Mouse (Mus musculus) MEL (cell line): ENCODE data around the gene Mrps18b. TPM values are rescaled to one million over a fixed set of nuclear protein-coding genes. Genes with fewer than 3 reads are reported as not detected.
"Not testable (repeated sequence)": the region's sequence is repeated elsewhere in the genome, so short reads cannot be mapped to it uniquely, and the experiment has no call there.

Experiments
- DNase-seq: peaks from one replicate; pipeline ENCODE4 v3.0.0; 2011; ENCODE audit warnings: low read depth, low spot score
- H3K27ac ChIP-seq: 2 replicates; pipeline ENCODE4 v1.5.1; 2012; ENCODE audit warnings: low read depth, mild to moderate bottlenecking, control low read depth, low read length, moderate library complexity; ENCODE audit not compliant: control insufficient read depth
- H3K27me3 ChIP-seq, 2 experiments: fragments of 150-350 bp in 1 of 2; sonication (generic) in 1 of 2; 2 replicates each; pipeline ENCODE4 v1.6.1; 2012; ENCODE audit warnings: low read length in 2 of 2, mild to moderate bottlenecking in 2 of 2, improper control_type of control experiment in 1 of 2, moderate library complexity in 1 of 2; ENCODE audit not compliant: insufficient read depth in 2 of 2, control insufficient read depth in 1 of 2
- H3K36me3 ChIP-seq, 2 experiments: 2 replicates each; pipeline ENCODE4 v1.6.1; 2012 to 2014; ENCODE audit warnings: low read length in 2 of 2, improper control_type of control experiment in 1 of 2, inconsistent platforms in 1 of 2, mild to moderate bottlenecking in 1 of 2; ENCODE audit not compliant: insufficient read depth in 2 of 2, control insufficient read depth in 1 of 2
- H3K4me1 ChIP-seq, 2 experiments: fragments of 150-350 bp in 1 of 2; sonication (generic) in 1 of 2; 2 replicates each; pipeline ENCODE4 v1.6.1; 2012; ENCODE audit warnings: low read length in 2 of 2, improper control_type of control experiment in 1 of 2, mild to moderate bottlenecking in 1 of 2; ENCODE audit not compliant: insufficient read depth in 2 of 2, control insufficient read depth in 1 of 2
- H3K4me3 ChIP-seq, 2 experiments: fragments of 150-350 bp in 1 of 2; sonication (generic) in 1 of 2; 2 replicates each; pipeline ENCODE4 v1.5.1; 2012; ENCODE audit warnings: low read depth in 2 of 2, low read length in 2 of 2, mild to moderate bottlenecking in 2 of 2, moderate library complexity in 2 of 2, control low read depth in 1 of 2, improper control_type of control experiment in 1 of 2; ENCODE audit not compliant: control insufficient read depth in 1 of 2, insufficient read depth in 1 of 2
- H3K79me2 ChIP-seq: 2 replicates; pipeline ENCODE4 v1.6.1; 2012; ENCODE audit warnings: mild to moderate bottlenecking, low read length, moderate library complexity; ENCODE audit not compliant: control insufficient read depth, poor library complexity, insufficient read depth
- H3K9ac ChIP-seq: 2 replicates; pipeline ENCODE4 v1.6.1; 2012; ENCODE audit warnings: low read depth, mild to moderate bottlenecking, control low read depth, low read length, moderate library complexity; ENCODE audit not compliant: control insufficient read depth, poor library complexity, severe bottlenecking
- H3K9me3 ChIP-seq: fragments of 150-350 bp; sonication (generic); replicated peaks from 2 replicates; pipeline ENCODE4 v1.6.1; 2012; ENCODE audit warnings: mild to moderate bottlenecking, low read length, improper control_type of control experiment, moderate library complexity; ENCODE audit not compliant: insufficient read depth
- BHLHE40 ChIP-seq: IDR thresholded peaks from 2 replicates; pipeline ENCODE4 v1.6.1; 2012; ENCODE audit warnings: low read depth, mild to moderate bottlenecking, inconsistent platforms, low read length, improper control_type of control experiment, borderline replicate concordance
- CTCF ChIP-seq, 3 experiments: IDR thresholded peaks in 2 of 3; conservative IDR thresholded peaks in 1 of 3; 2 replicates each; pipeline ENCODE4 v1.5.1; 2011 to 2012; ENCODE audit warnings: low read length in 3 of 3, low read depth in 2 of 3, mild to moderate bottlenecking in 2 of 3, improper control_type of control experiment in 1 of 3, inconsistent platforms in 1 of 3, mixed read lengths in 1 of 3, moderate library complexity in 1 of 3; ENCODE audit not compliant: control insufficient read depth in 1 of 3, insufficient read depth in 1 of 3, poor library complexity in 1 of 3, severe bottlenecking in 1 of 3
- E2F4 ChIP-seq: IDR thresholded peaks from 2 replicates; pipeline ENCODE4 v1.6.1; 2011; ENCODE audit warnings: low read depth, low read length, improper control_type of control experiment, borderline replicate concordance
- ETS1 ChIP-seq: IDR thresholded peaks from 2 replicates; pipeline ENCODE4 v1.6.1; 2012; ENCODE audit warnings: low read depth, mild to moderate bottlenecking, inconsistent platforms, low read length, improper control_type of control experiment, moderate library complexity
- GABPA ChIP-seq: IDR thresholded peaks from 2 replicates; pipeline ENCODE4 v1.6.1; 2012; ENCODE audit warnings: low read depth, mild to moderate bottlenecking, inconsistent platforms, low read length, improper control_type of control experiment, moderate library complexity
- HCFC1 ChIP-seq: IDR thresholded peaks from 2 replicates; pipeline ENCODE4 v1.6.1; 2012; ENCODE audit warnings: low read depth, mild to moderate bottlenecking, inconsistent platforms, low read length, improper control_type of control experiment, moderate library complexity
- JUND ChIP-seq: IDR thresholded peaks from 2 replicates; pipeline ENCODE4 v1.6.1; 2011; ENCODE audit warnings: low read depth, mild to moderate bottlenecking, improper control_type of control experiment, low read length
- KAT2A ChIP-seq: conservative IDR thresholded peaks from 2 replicates; pipeline ENCODE4 v1.6.1; 2012; ENCODE audit warnings: low read depth, low read length, improper control_type of control experiment, inconsistent platforms
- MAZ ChIP-seq: IDR thresholded peaks from 2 replicates; pipeline ENCODE4 v1.6.1; 2012; ENCODE audit warnings: low read depth, mild to moderate bottlenecking, inconsistent platforms, low read length, improper control_type of control experiment
- MXI1 ChIP-seq: IDR thresholded peaks from 2 replicates; pipeline ENCODE4 v1.6.1; 2011; ENCODE audit warnings: mild to moderate bottlenecking, low read depth, low read length, improper control_type of control experiment
- MYB ChIP-seq: IDR thresholded peaks from 2 replicates; pipeline ENCODE4 v1.6.1; 2011; ENCODE audit warnings: mild to moderate bottlenecking, low read depth, low read length, improper control_type of control experiment
- MYC ChIP-seq: IDR thresholded peaks from 2 replicates; pipeline ENCODE4 v1.6.1; 2011; ENCODE audit warnings: low read depth, mild to moderate bottlenecking, low read length, improper control_type of control experiment, moderate library complexity
- NELFE ChIP-seq: IDR thresholded peaks from 2 replicates; pipeline ENCODE4 v1.6.1; 2011; ENCODE audit warnings: low read depth, low read length, improper control_type of control experiment
- RAD21 ChIP-seq: IDR thresholded peaks from 2 replicates; pipeline ENCODE4 v1.6.1; 2011; ENCODE audit warnings: mild to moderate bottlenecking, low read depth, low read length, improper control_type of control experiment
- SIN3A ChIP-seq: IDR thresholded peaks from 2 replicates; pipeline ENCODE4 v1.6.1; 2012; ENCODE audit warnings: low read length, improper control_type of control experiment, inconsistent platforms
- SMC3 ChIP-seq: IDR thresholded peaks from 2 replicates; pipeline ENCODE4 v1.6.1; 2011; ENCODE audit warnings: low read depth, low read length, improper control_type of control experiment
- TAL1 ChIP-seq: IDR thresholded peaks from 2 replicates; pipeline ENCODE4 v1.6.1; 2012; ENCODE audit warnings: mild to moderate bottlenecking, inconsistent platforms, low read length, moderate library complexity, mixed read lengths
- TBP ChIP-seq: IDR thresholded peaks from 2 replicates; pipeline ENCODE4 v1.8.0; 2011; ENCODE audit warnings: low read depth, low read length, improper control_type of control experiment
- USF1 ChIP-seq: IDR thresholded peaks from 2 replicates; pipeline ENCODE4 v1.6.1; 2014; ENCODE audit warnings: low read depth, mild to moderate bottlenecking, inconsistent platforms, low read length, improper control_type of control experiment, moderate library complexity
- ZC3H11A ChIP-seq: IDR thresholded peaks from 2 replicates; pipeline ENCODE4 v1.6.1; 2012; ENCODE audit warnings: low read depth, mild to moderate bottlenecking, inconsistent platforms, low read length, improper control_type of control experiment
- ZMIZ1 ChIP-seq: IDR thresholded peaks from 2 replicates; pipeline ENCODE4 v1.6.1; 2012; ENCODE audit warnings: low read depth, mild to moderate bottlenecking, inconsistent platforms, low read length, improper control_type of control experiment, moderate library complexity
- ZNF384 ChIP-seq: IDR thresholded peaks from 2 replicates; pipeline ENCODE4 v1.6.1; 2012; ENCODE audit warnings: low read depth, mild to moderate bottlenecking, inconsistent platforms, low read length, improper control_type of control experiment
- polyA plus RNA-seq, 2 experiments: library from polyadenylated mRNA; stranded (reverse) in 1 of 2; unstranded in 1 of 2; fragments of >175 nt in 1 of 2; fragments of >200 nt in 1 of 2; gene quantifications; 2 replicates each; pipeline versions ENCODE4 v1.2.1 to v1.2.4; 2012; ENCODE audit warnings: low replicate concordance in 2 of 2, low read depth in 1 of 2; ENCODE audit not compliant: insufficient read length in 2 of 2, insufficient read depth in 1 of 2, missing spikeins in 1 of 2
- total RNA-seq: library from RNA; depleted of rRNA; stranded (reverse); fragments of 300-350 nt; gene quantifications from 2 replicates; pipeline ENCODE4 v1.2.3, GENCODE M21; 2012

Mrps18b gene
- total and polyA plus RNA-seq, 3 experiments: 179 to 239 TPM; not detected in 1

DNA sequence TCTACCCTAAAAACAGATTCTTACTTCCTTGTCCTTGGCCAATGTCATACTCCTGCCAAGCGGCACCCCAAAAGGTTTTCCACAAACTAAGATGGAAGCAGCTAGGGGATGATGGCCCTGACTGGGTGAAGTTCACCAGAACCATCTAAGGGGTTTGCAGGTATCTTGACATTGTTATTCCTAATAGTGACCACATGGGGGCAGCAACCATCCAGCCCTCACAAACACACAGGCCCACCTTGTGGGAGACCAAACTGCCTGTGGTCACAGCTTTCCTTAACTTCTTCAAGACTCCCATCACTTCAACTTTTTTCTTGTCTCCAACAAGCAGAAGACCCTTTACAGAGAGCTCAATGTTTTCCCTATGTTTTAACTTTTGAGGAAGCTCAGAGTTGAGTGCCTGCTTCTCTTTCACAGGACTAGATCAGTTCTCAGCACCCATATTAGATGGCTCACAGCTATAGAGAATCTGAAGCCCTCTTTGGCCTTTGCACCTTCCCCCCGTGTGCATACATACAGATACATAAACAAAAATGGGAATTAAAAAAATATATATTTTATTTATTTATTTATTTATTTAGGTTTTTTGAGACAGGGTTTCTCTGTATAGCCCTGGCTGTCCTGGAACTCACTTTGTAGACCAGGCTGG is 21.6 kb upstream of the Mrps18b start:
- no peaks in the 10 kb centered on the region for H3K36me3 ChIP-seq
- peak; percentile 89 for DNase-seq
- no peak overlapping the region for H3K27ac ChIP-seq
- TF ChIP-seq KAT2A: no peak
- TF ChIP-seq NELFE: no peak
- TF ChIP-seq ZMIZ1: no peak
- no peak for TF ChIP-seq MYB
- no peak for TF ChIP-seq MXI1
- TF ChIP-seq ZNF384: no peak
- TF ChIP-seq GABPA: no peak
- TF ChIP-seq JUND: 0 out of 2 replicates have a peak, but pooled peaks have one; percentile 19
- TF ChIP-seq USF1: no peak
- TF ChIP-seq HCFC1: 0 out of 2 replicates have a peak, but pooled peaks have one; percentile 35
- TF ChIP-seq MAZ: 0 out of 2 replicates have a peak, but pooled peaks have one; percentile 23
- TF ChIP-seq ZC3H11A: peak; percentile 82
- TF ChIP-seq E2F4: no peak
- TF ChIP-seq SIN3A: 0 out of 2 replicates have a peak, but pooled peaks have one; percentile 46
- TF ChIP-seq ETS1: peak; percentile 29; the same call in 1 of the 2 replicates
- TF ChIP-seq BHLHE40: no peak
- TF ChIP-seq MYC: 0 out of 2 replicates have a peak, but pooled peaks have one; percentile 28
- peak; percentile 87 for TF ChIP-seq RAD21
- no peak for TF ChIP-seq TBP
- TF ChIP-seq CTCF (IDR thresholded peaks at IDR 0.05 in 2 of 3, conservative IDR thresholded peaks at IDR 0.05 in 1 of 3; ENCODE audit: control insufficient read depth in 1 of 3, insufficient read depth in 1 of 3, low read depth in 2 of 3, low read length in 3 of 3, poor library complexity in 1 of 3, severe bottlenecking in 1 of 3): peak; percentile 79 to 83 (median 80)
- peak; percentile 84 for TF ChIP-seq SMC3
- no peak for TF ChIP-seq TAL1
- H3K9me3 ChIP-seq: no peaks in the 10 kb centered on the region
- H3K4me3 ChIP-seq: no peak overlapping the region
- no peaks in the 10 kb centered on the region for H3K79me2 ChIP-seq
- no peak overlapping the region for H3K9ac ChIP-seq
- H3K27me3 ChIP-seq: no peaks in the 10 kb centered on the region
- no peaks in the 10 kb centered on the region for H3K4me1 ChIP-seq

DNA sequence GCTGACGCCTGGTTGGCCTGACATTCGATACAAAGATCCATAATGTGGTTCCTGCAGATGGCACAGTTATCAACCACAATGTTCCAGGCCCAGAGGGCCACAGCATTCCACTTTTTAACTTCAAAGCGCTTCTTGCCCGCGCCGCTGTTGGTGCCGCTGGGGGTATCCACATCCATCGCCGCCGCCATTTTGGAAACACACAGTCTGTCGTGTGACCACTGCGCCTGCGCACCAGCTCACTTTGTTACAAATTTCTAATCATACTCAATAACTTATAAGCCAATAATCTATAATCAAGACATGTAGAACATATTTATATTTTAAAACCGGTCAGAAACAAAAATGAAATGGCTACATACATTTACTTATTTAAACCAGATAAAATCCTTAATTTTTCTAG is 19.6 kb upstream of the Mrps18b start:
- H3K36me3 ChIP-seq, H3K4me3 ChIP-seq, DNase-seq, H3K9me3 ChIP-seq, H3K4me1 ChIP-seq, H3K27ac ChIP-seq, H3K79me2 ChIP-seq, H3K9ac ChIP-seq, H3K27me3 ChIP-seq: not testable (repeated sequence)
